Mouse (Mus musculus): ENCODE results near the gene Higd1a.

DNA sequence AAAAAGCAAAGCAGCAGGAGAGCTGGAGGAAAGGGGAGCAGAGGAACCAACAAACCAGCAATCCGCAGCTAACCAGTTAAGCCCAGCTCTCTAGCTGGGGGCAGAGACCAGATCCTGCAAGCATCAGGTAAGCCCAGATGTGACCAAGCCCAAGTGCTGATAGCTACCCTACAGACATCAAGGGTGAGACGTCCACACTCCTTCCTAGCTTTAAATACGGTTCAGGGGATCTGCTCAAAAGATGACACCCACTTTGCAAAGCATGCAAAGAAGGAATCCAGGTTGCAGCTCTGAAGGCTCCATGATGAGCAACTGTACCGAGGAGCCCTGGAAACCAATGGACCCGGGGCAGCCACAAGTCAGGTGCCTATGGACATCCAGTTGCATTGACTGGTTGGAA is 48.3 kb upstream of the Higd1a start:
- TF ChIP-seq CTCF (IDR thresholded peaks at IDR 0.05; ENCODE audit: borderline replicate concordance, control insufficient read depth, extremely low read depth, insufficient read depth, low read length, poor library complexity): no peak
- no peak for TF ChIP-seq POLR2A (IDR thresholded peaks at IDR 0.05; ENCODE audit: control insufficient read depth, extremely low read depth, insufficient read depth, low read length, poor library complexity)
